Mouse (Mus musculus) lung, embryonic 15.5 days (tissue): ENCODE results near the gene Caskin1. TPM values are rescaled to one million over a fixed set of nuclear protein-coding genes. Genes with fewer than 3 reads are reported as not detected.
A peak's percentile ranks its signal among the peaks of the same experiment; 100 is the strongest.

Source experiments
- ATAC-seq: fragments of 200-750 bp; cut with Nextera tagmentation; 2 replicates; pipeline ENCODE4 v1.8.0; 2017; ENCODE audit warnings: moderate number of reproducible peaks, borderline replicate concordance; ENCODE audit not compliant: low FRiP score, low TSS enrichment; ENCODE audit errors: extremely low read depth
- H3K27ac ChIP-seq: fragments of 300-500 bp; sonication (generic); 2 replicates; pipeline ENCODE4 v1.5.1; 2015; ENCODE audit warnings: moderate library complexity, mild to moderate bottlenecking, inconsistent platforms
- H3K27me3 ChIP-seq: fragments of 300-500 bp; sonication (generic); 2 replicates; pipeline ENCODE4 v1.6.1; 2015; ENCODE audit warnings: inconsistent platforms
- H3K36me3 ChIP-seq: fragments of 300-500 bp; sonication (generic); 2 replicates; pipeline ENCODE4 v1.6.1; 2015; ENCODE audit warnings: inconsistent platforms
- H3K4me1 ChIP-seq: fragments of 300-500 bp; sonication (generic); 2 replicates; pipeline ENCODE4 v1.6.1; 2015; ENCODE audit warnings: inconsistent platforms
- H3K4me2 ChIP-seq: fragments of 300-500 bp; sonication (generic); 2 replicates; pipeline ENCODE4 v1.6.1; 2015; ENCODE audit warnings: inconsistent platforms, mild to moderate bottlenecking, moderate library complexity
- H3K4me3 ChIP-seq: fragments of 300-500 bp; sonication (generic); 2 replicates; pipeline ENCODE4 v1.5.1; 2015; ENCODE audit warnings: mild to moderate bottlenecking, inconsistent platforms
- H3K9ac ChIP-seq: fragments of 300-500 bp; sonication (generic); 2 replicates; pipeline ENCODE4 v1.6.1; 2015; ENCODE audit warnings: inconsistent platforms
- H3K9me3 ChIP-seq: fragments of 300-500 bp; sonication (generic); 2 replicates; pipeline ENCODE4 v1.6.1; 2016; ENCODE audit warnings: inconsistent platforms
- WGBS: fragments of 180-500 bp; shearing (Covaris S2); methylation state at CpG from one replicate; pipeline ENCODE4 v1.1.7; 2015; 5-methylcytosine and 5-hydroxymethylcytosine counted together
- polyA plus RNA-seq: library from polyadenylated mRNA; unstranded; fragments of >200 nt; fragmentation: Nextera tagmentation; extraction: Ambion mirVana; gene quantifications from 2 replicates; pipeline ENCODE4 v1.2.1, GENCODE M21; 2015

The Caskin1 gene
- polyA plus RNA-seq, 1 experiment from 2014 or later: 1.0 TPM

GRCm38 (mm10) chr17:24544613-24545012 is 56.2 kb downstream of the Caskin1 start:
- WGBS: 13% methylated on average over 12 of the region's 12 CpGs
- H3K4me2 ChIP-seq: peak overlapping the region; percentile 34; the same call in 1 of the 2 replicates
- H3K27ac ChIP-seq: no peak overlapping the region
- peaks cover 20% of the 10 kb centered on the region for H3K4me1 ChIP-seq
- H3K27me3 ChIP-seq: no peaks in the 10 kb centered on the region
- no peak for ATAC-seq
- no peak overlapping the region for H3K9ac ChIP-seq
- no peak overlapping the region for H3K4me3 ChIP-seq
- H3K9me3 ChIP-seq: no peaks in the 10 kb centered on the region
- no peaks in the 10 kb centered on the region for H3K36me3 ChIP-seq

GRCm38 (mm10) chr17:24545247-24545646 is 56.8 kb downstream of the Caskin1 start:
- 86% methylated on average over 2 of the region's 2 CpGs for WGBS
- Histone ChIP-seq H3K4me2 (no peak overlapping the region), H3K36me3 (no peaks in the 10 kb centered on the region), H3K9ac (no peak overlapping the region), H3K4me1 (peaks cover 20% of the 10 kb centered on the region), H3K27me3 (no peaks in the 10 kb centered on the region), H3K9me3 (no peaks in the 10 kb centered on the region), H3K4me3 (no peak overlapping the region), H3K27ac (no peak overlapping the region)
- no peak for ATAC-seq

DNA sequence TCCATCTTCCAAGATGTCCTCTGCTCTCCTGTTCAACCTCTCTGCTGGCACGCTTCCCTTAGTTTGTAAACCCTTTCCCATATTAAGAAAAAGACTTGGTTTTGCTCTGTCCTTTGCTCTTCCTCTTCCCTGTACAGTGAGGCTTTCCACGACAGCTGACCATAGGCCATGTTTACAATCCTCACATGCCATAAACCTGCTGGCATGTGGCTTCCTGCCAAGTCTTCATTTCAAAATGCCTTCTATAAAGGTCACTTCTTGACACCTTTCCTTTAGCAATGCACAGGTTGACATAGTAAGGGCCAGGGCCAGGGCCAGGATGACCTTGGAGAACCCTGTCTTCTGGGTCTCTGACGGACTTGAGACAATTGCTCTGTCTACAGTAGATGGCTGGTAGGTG is 57.8 kb downstream of the Caskin1 start:
- Histone ChIP-seq H3K4me2 (no peak overlapping the region), H3K27me3 (no peaks in the 10 kb centered on the region), H3K27ac (no peak overlapping the region), H3K4me3 (no peak overlapping the region), H3K4me1 (peaks cover 27% of the 10 kb centered on the region), H3K36me3 (no peaks in the 10 kb centered on the region), H3K9ac (no peak overlapping the region), H3K9me3 (no peaks in the 10 kb centered on the region)
- WGBS: 67% methylated on average over 3 of the region's 3 CpGs
- ATAC-seq: no peak

GRCm38 (mm10) chr17:24548435-24548834 is 60.0 kb downstream of the Caskin1 start:
- peak overlapping the region; percentile 72 for H3K27ac ChIP-seq
- no peaks in the 10 kb centered on the region for H3K27me3 ChIP-seq

GRCm38 (mm10) chr17:24548921-24549617 is 60.7 kb downstream of the Caskin1 start:
- no peaks in the 10 kb centered on the region for H3K9me3 ChIP-seq
- ATAC-seq: no peak; the same call in 1 of the 2 replicates
- H3K4me3 ChIP-seq: peak overlapping the region; percentile 68
- H3K4me1 ChIP-seq: peaks cover 37% of the 10 kb centered on the region
- H3K9ac ChIP-seq: peak overlapping the region; percentile 36
- no peaks in the 10 kb centered on the region for H3K27me3 ChIP-seq
- under 1% methylated on average over 23 of the region's 23 CpGs for WGBS
- H3K36me3 ChIP-seq: no peaks in the 10 kb centered on the region
- peak overlapping the region; percentile 86 for H3K4me2 ChIP-seq
- H3K27ac ChIP-seq: peak overlapping the region; percentile 72

More at GRCm38 (mm10) chr17:24548435-24548834, 60.0 kb downstream of the Caskin1 start:
- 20% methylated on average over 9 of the region's 9 CpGs for WGBS
- 0 out of 2 replicates have a peak overlapping the region, but pooled peaks have one; percentile 4 for H3K9ac ChIP-seq
- peaks cover 37% of the 10 kb centered on the region for H3K4me1 ChIP-seq
- no peaks in the 10 kb centered on the region for H3K9me3 ChIP-seq
- peak overlapping the region; percentile 68 for H3K4me3 ChIP-seq
- no peak for ATAC-seq
- H3K36me3 ChIP-seq: no peaks in the 10 kb centered on the region
- H3K4me2 ChIP-seq: peak overlapping the region; percentile 86

GRCm38 (mm10) chr17:24549618-24550415 is 61.4 kb downstream of the Caskin1 start, which contains the start of gene Pkd1:
Gene Pkd1 (plus strand): TSS chr17:24549834.
- peak; percentile 96 for ATAC-seq
- H3K4me2 ChIP-seq: peak within 1 kb of the TSS; percentile 86
- no peaks in the 10 kb centered on the region for H3K27me3 ChIP-seq
- no peaks in the 10 kb centered on the region for H3K9me3 ChIP-seq
- H3K9ac ChIP-seq: peak within 1 kb of the TSS; percentile 76
- H3K36me3 ChIP-seq: no peaks in the 10 kb centered on the region
- peaks cover 37% of the 10 kb centered on the region for H3K4me1 ChIP-seq
- WGBS: under 1% methylated on average over 66 of the region's 72 CpGs
- peak within 1 kb of the TSS; percentile 68 for H3K4me3 ChIP-seq
- peak within 1 kb of the TSS; percentile 93 for H3K27ac ChIP-seq

- no peaks in the 10 kb centered on the region for H3K36me3 ChIP-seq
- no peaks in the 10 kb centered on the region for H3K9me3 ChIP-seq
- H3K4me3 ChIP-seq: peak overlapping the region; percentile 68
- peak overlapping the region; percentile 86 for H3K4me2 ChIP-seq
- H3K27me3 ChIP-seq: no peaks in the 10 kb centered on the region
- peak; percentile 78 for ATAC-seq
- under 1% methylated on average over 44 of the region's 44 CpGs for WGBS
- H3K27ac ChIP-seq: peak overlapping the region; percentile 93
- peaks cover 37% of the 10 kb centered on the region for H3K4me1 ChIP-seq
- peak overlapping the region; percentile 76 for H3K9ac ChIP-seq
These were observed 62.1 kb downstream of the Caskin1 start for GRCm38 (mm10) chr17:24550416-24551049.

GRCm38 (mm10) chr17:24551050-24551444 is 62.6 kb downstream of the Caskin1 start:
- WGBS: 47% methylated on average over 3 of the region's 3 CpGs

DNA sequence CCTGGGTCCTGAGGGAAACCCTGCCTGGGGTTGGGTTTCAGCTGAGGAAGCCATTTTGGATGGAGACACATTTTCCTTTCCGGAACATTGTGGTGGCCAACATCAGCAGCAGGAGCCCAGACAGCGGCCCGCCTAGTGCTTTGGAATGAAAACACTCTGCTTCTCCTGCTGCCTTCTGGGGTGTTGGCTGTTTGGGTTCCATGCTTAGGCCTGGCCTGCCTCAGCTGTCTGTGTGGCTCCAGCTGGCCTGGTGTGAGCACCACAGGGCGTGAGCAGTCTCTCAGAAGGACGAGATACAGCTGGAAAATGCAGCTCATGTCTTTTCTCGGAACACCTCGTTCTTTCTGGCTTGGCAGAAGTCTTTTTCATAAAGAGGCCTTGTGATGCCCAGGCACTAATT is 68.7 kb downstream of the Caskin1 start:
- H3K4me2 ChIP-seq: no peak overlapping the region
- H3K9me3 ChIP-seq: no peaks in the 10 kb centered on the region
- H3K4me3 ChIP-seq: no peak overlapping the region
- no peaks in the 10 kb centered on the region for H3K27me3 ChIP-seq
- no peak for ATAC-seq
- peak overlapping the region; percentile 95; the same call in 1 of the 2 replicates for H3K27ac ChIP-seq
- WGBS: 66% methylated on average over 7 of the region's 7 CpGs
- H3K4me1 ChIP-seq: peaks cover 29% of the 10 kb centered on the region
- no peak overlapping the region for H3K9ac ChIP-seq
- H3K36me3 ChIP-seq: no peaks in the 10 kb centered on the region

More at GRCm38 (mm10) chr17:24551050-24551444, 62.6 kb downstream of the Caskin1 start:
- Histone ChIP-seq H3K9ac (peak overlapping the region; percentile 76), H3K36me3 (no peaks in the 10 kb centered on the region), H3K4me3 (peak overlapping the region; percentile 68), H3K4me2 (peak overlapping the region; percentile 86), H3K4me1 (peaks cover 35% of the 10 kb centered on the region), H3K9me3 (no peaks in the 10 kb centered on the region), H3K27me3 (no peaks in the 10 kb centered on the region), H3K27ac (peak overlapping the region; percentile 93)
- no peak for ATAC-seq
